Mouse (Mus musculus) stomach, embryonic 14.5 days (tissue): ENCODE results near the gene Olfr742. TPM values are rescaled to one million over a fixed set of nuclear protein-coding genes. Genes with fewer than 3 reads are reported as not detected.

Experiments used
- ATAC-seq: fragments of 200-750 bp; cut with Nextera tagmentation; 2 replicates; pipeline ENCODE4 v1.8.0; 2017; ENCODE audit warnings: low read depth, moderate TSS enrichment; ENCODE audit not compliant: insufficient number of reproducible peaks, insufficient read depth, low FRiP score
- H3K27ac ChIP-seq: fragments of 300-500 bp; sonication (generic); 2 replicates; pipeline ENCODE4 v1.5.1; 2014; ENCODE audit warnings: mild to moderate bottlenecking, low read length, moderate library complexity, mixed read lengths
- H3K27me3 ChIP-seq: fragments of 300-500 bp; sonication (generic); 2 replicates; pipeline ENCODE4 v1.6.1; 2014; ENCODE audit warnings: low read length, control low read depth, mixed read lengths; ENCODE audit not compliant: control insufficient read depth, insufficient read depth
- H3K36me3 ChIP-seq: fragments of 300-500 bp; sonication (generic); 2 replicates; pipeline ENCODE4 v1.6.1; 2014; ENCODE audit warnings: mild to moderate bottlenecking, control low read depth, low read length, moderate library complexity, mixed read lengths; ENCODE audit not compliant: control insufficient read depth, insufficient read depth
- H3K4me1 ChIP-seq: fragments of 300-500 bp; sonication (generic); 2 replicates; pipeline ENCODE4 v1.6.1; 2014; ENCODE audit warnings: low read length, control low read depth, mixed read lengths; ENCODE audit not compliant: control insufficient read depth, insufficient read depth
- H3K4me2 ChIP-seq: fragments of 300-500 bp; sonication (generic); replicated peaks from 2 replicates; pipeline ENCODE4 v1.6.1; 2014; ENCODE audit warnings: low read depth, low read length, control low read depth
- H3K4me3 ChIP-seq: fragments of 300-500 bp; sonication (generic); 2 replicates; pipeline ENCODE4 v1.5.1; 2014; ENCODE audit warnings: low read depth, low read length, control low read depth
- H3K9ac ChIP-seq: fragments of 300-500 bp; sonication (generic); replicated peaks from 2 replicates; pipeline ENCODE4 v1.6.1; 2014; ENCODE audit warnings: low read depth, mild to moderate bottlenecking, control low read depth, low read length, moderate library complexity, mixed read lengths
- H3K9me3 ChIP-seq: fragments of 300-500 bp; sonication (generic); 2 replicates; pipeline ENCODE4 v1.6.1; 2016; ENCODE audit warnings: low read depth, low read length, control low read depth; ENCODE audit not compliant: control insufficient read depth
- WGBS: fragments of 180-500 bp; shearing (Covaris S2); extraction: QIAGEN DNeasy Blood & Tissue Kit; methylation state at CpG from one replicate; pipeline ENCODE4 v1.1.7; 2014; 5-methylcytosine and 5-hydroxymethylcytosine counted together
- polyA plus RNA-seq: library from polyadenylated mRNA; unstranded; fragments of >200 nt; fragmentation: Nextera tagmentation; extraction: Ambion mirVana; gene quantifications from 2 replicates; pipeline ENCODE4 v1.2.1, GENCODE M21; 2014

Gene Olfr742
- not detected in 2 replicates for polyA plus RNA-seq

DNA sequence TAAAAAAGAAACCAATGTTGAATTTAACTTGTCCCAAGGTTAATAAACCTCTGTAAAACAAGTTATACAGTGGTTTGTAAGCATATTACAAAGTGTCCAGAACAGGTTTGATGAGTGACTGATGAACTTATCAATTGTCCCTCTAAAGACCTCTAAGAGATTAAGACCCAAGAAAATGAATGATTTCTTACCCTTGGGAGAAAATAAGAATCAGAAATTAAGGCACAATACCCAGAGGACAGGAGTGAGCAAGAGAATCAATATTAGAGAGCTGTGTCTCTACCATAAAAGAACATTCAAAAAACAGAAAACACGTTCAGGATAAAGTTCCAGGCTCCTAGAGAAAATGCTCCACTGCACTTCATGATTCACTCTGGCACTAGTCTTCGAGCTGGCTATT lies at the start of gene Olfr742:
Olfr742 (plus strand) TSS at position 301 of the 400 bp plus-strand sequence.
- H3K4me1 ChIP-seq: no peaks in the 10 kb centered on the region
- H3K9me3 ChIP-seq: no peaks in the 10 kb centered on the region
- H3K27me3 ChIP-seq: no peaks in the 10 kb centered on the region
- no peak within 1 kb of the TSS for H3K27ac ChIP-seq
- ATAC-seq: no peak
- no peaks in the 10 kb centered on the region for H3K36me3 ChIP-seq
- no peak within 1 kb of the TSS for H3K9ac ChIP-seq
- WGBS: 57% methylated on average over 2 of the region's 2 CpGs
- H3K4me2 ChIP-seq: no peak within 1 kb of the TSS
- no peak within 1 kb of the TSS for H3K4me3 ChIP-seq

- no peaks in the 10 kb centered on the region for H3K27me3 ChIP-seq
- no peaks in the 10 kb centered on the region for H3K36me3 ChIP-seq
- no peaks in the 10 kb centered on the region for H3K9me3 ChIP-seq
- 68% methylated on average over 2 of the region's 2 CpGs for WGBS
- no peak within 1 kb of the TSS for H3K9ac ChIP-seq
- no peaks in the 10 kb centered on the region for H3K4me1 ChIP-seq
- no peak within 1 kb of the TSS for H3K27ac ChIP-seq
- no peak for ATAC-seq
- H3K4me2 ChIP-seq: no peak within 1 kb of the TSS
- no peak within 1 kb of the TSS for H3K4me3 ChIP-seq
Observed at GRCm38 (mm10) chr14:50472438-50472837, 31.0 kb upstream of the Olfr742 start, which contains the start of gene Olfr741. Olfr741 (plus strand) TSS chr14:50472738.

- ATAC-seq: no peak
- Histone ChIP-seq H3K4me3 (no peak overlapping the region), H3K9ac (no peak overlapping the region), H3K9me3 (no peaks in the 10 kb centered on the region), H3K27ac (no peak overlapping the region), H3K4me1 (no peaks in the 10 kb centered on the region), H3K27me3 (no peaks in the 10 kb centered on the region), H3K36me3 (no peaks in the 10 kb centered on the region), H3K4me2 (no peak overlapping the region)
- WGBS: 73% methylated on average over 2 of the region's 2 CpGs
Observed at GRCm38 (mm10) chr14:50478406-50478805, 25.0 kb upstream of the Olfr742 start.

- Histone ChIP-seq H3K4me2 (no peak within 1 kb of the TSS), H3K9ac (no peak within 1 kb of the TSS), H3K36me3 (no peaks in the 10 kb centered on the region), H3K4me3 (no peak within 1 kb of the TSS), H3K4me1 (no peaks in the 10 kb centered on the region), H3K27ac (no peak within 1 kb of the TSS), H3K27me3 (no peaks in the 10 kb centered on the region), H3K9me3 (no peaks in the 10 kb centered on the region)
- no peak for ATAC-seq
Observed at GRCm38 (mm10) chr14:50521539-50521938, 18.1 kb downstream of the Olfr742 start, which contains the start of gene Olfr743. Olfr743 (plus strand) TSS chr14:50521839.

DNA sequence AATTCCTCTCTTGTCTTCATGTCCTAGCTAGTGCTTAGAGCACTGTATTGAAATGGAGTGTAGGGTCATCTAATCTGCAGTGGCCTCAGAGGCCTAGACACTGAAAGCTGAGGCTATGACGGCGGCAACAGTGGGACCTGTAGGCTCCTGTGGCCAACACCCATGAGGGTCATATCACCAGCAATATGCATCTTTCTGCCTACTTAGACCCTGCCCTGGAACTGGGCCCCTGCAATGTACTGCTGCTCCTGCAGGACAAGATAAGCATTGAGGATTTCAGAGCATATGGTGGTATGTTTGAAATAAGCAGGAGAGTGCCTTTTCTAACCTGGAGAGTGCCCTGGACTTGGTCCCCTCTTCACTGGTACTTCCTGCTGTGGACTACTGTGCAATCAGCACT lies 49.3 kb downstream of the Olfr742 start:
- Histone ChIP-seq H3K4me3 (no peak overlapping the region), H3K27me3 (no peaks in the 10 kb centered on the region), H3K36me3 (no peaks in the 10 kb centered on the region), H3K4me2 (no peak overlapping the region), H3K9me3 (no peaks in the 10 kb centered on the region), H3K4me1 (no peaks in the 10 kb centered on the region), H3K27ac (no peak overlapping the region), H3K9ac (no peak overlapping the region)
- 96% methylated on average over 2 of the region's 2 CpGs for WGBS
- ATAC-seq: no peak

Other genes starting within 250 kb of the Olfr742 start
- gene Olfr732, start 219.4 kb upstream of the Olfr742 start, polyA plus RNA-seq: not detected in 2 replicates
- gene Olfr733, start 202.1 kb upstream of the Olfr742 start, polyA plus RNA-seq: not detected in 2 replicates
- not detected in 2 replicates for gene Olfr734, start 176.8 kb upstream of the Olfr742 start, polyA plus RNA-seq
- gene Olfr735, start 154.7 kb upstream of the Olfr742 start, polyA plus RNA-seq: not detected in 2 replicates
- gene Tlr11, start 145.7 kb upstream of the Olfr742 start, polyA plus RNA-seq: not detected in 2 replicates
- not detected in 2 replicates for gene Olfr736, start 122.4 kb upstream of the Olfr742 start, polyA plus RNA-seq
- not detected in 2 replicates for gene Olfr738, start 96.0 kb upstream of the Olfr742 start, polyA plus RNA-seq
- not detected in 2 replicates for gene Olfr739, start 85.0 kb upstream of the Olfr742 start, polyA plus RNA-seq
- not detected in 2 replicates for gene Olfr740, start 58.1 kb upstream of the Olfr742 start, polyA plus RNA-seq
- gene Olfr741, start 30.9 kb upstream of the Olfr742 start, polyA plus RNA-seq: not detected in 2 replicates
- not detected in 2 replicates for gene Olfr743, start 18.2 kb downstream of the Olfr742 start, polyA plus RNA-seq
- not detected in 2 replicates for gene Olfr744, start 111.3 kb downstream of the Olfr742 start, polyA plus RNA-seq
- not detected in 2 replicates for gene Olfr745, start 135.8 kb downstream of the Olfr742 start, polyA plus RNA-seq
- gene Olfr746, start 143.5 kb downstream of the Olfr742 start, polyA plus RNA-seq: not detected in 2 replicates
- not detected in 2 replicates for gene Olfr747, start 189.6 kb downstream of the Olfr742 start, polyA plus RNA-seq
- not detected in 2 replicates for gene Olfr748, start 203.8 kb downstream of the Olfr742 start, polyA plus RNA-seq
- not detected in 2 replicates for gene Olfr749, start 241.5 kb downstream of the Olfr742 start, polyA plus RNA-seq